Mouse (Mus musculus) intestine, embryonic 15.5 days (tissue): Measurements from ENCODE around the gene Prg2. TPM values are rescaled to one million over a fixed set of nuclear protein-coding genes. Genes with fewer than 3 reads are reported as not detected.
A peak's percentile ranks its signal among the peaks of the same experiment; 100 is the strongest.

ENCODE experiments used
- ATAC-seq: fragments of 200-750 bp; cut with Nextera tagmentation; 2 replicates; pipeline ENCODE4 v1.8.0; 2017; ENCODE audit warnings: moderate TSS enrichment, moderate library complexity
- H3K27ac ChIP-seq: fragments of 300-500 bp; sonication (generic); 2 replicates; pipeline ENCODE4 v1.5.1; 2015; ENCODE audit warnings: mild to moderate bottlenecking, inconsistent platforms
- H3K27me3 ChIP-seq: fragments of 300-500 bp; sonication (generic); replicated peaks from 2 replicates; pipeline ENCODE4 v1.6.1; 2015; ENCODE audit warnings: inconsistent platforms
- H3K36me3 ChIP-seq: fragments of 300-500 bp; sonication (generic); 2 replicates; pipeline ENCODE4 v1.6.1; 2015; ENCODE audit warnings: inconsistent platforms
- H3K4me1 ChIP-seq: fragments of 300-500 bp; sonication (generic); replicated peaks from 2 replicates; pipeline ENCODE4 v1.6.1; 2015; ENCODE audit warnings: inconsistent platforms
- H3K4me2 ChIP-seq: fragments of 300-500 bp; sonication (generic); replicated peaks from 2 replicates; pipeline ENCODE4 v1.6.1; 2015; ENCODE audit warnings: mild to moderate bottlenecking, inconsistent platforms
- H3K4me3 ChIP-seq: fragments of 300-500 bp; sonication (generic); replicated peaks from 2 replicates; pipeline ENCODE4 v1.5.1; 2015; ENCODE audit warnings: inconsistent platforms
- H3K9ac ChIP-seq: fragments of 300-500 bp; sonication (generic); 2 replicates; pipeline ENCODE4 v1.6.1; 2015; ENCODE audit warnings: inconsistent platforms
- H3K9me3 ChIP-seq: fragments of 300-500 bp; sonication (generic); 2 replicates; pipeline ENCODE4 v1.6.1; 2016; ENCODE audit warnings: inconsistent platforms
- WGBS: fragments of 180-500 bp; shearing (Covaris S2); methylation state at CpG from one replicate; pipeline ENCODE4 v1.1.7; 2015; 5-methylcytosine and 5-hydroxymethylcytosine counted together
- polyA plus RNA-seq: library from polyadenylated mRNA; unstranded; fragments of >200 nt; fragmentation: Nextera tagmentation; extraction: Ambion mirVana; gene quantifications from 2 replicates; pipeline ENCODE4 v1.2.1, GENCODE M21; 2015

Prg2 gene
- polyA plus RNA-seq, 1 experiment from 2014 or later: 0.75 TPM

DNA sequence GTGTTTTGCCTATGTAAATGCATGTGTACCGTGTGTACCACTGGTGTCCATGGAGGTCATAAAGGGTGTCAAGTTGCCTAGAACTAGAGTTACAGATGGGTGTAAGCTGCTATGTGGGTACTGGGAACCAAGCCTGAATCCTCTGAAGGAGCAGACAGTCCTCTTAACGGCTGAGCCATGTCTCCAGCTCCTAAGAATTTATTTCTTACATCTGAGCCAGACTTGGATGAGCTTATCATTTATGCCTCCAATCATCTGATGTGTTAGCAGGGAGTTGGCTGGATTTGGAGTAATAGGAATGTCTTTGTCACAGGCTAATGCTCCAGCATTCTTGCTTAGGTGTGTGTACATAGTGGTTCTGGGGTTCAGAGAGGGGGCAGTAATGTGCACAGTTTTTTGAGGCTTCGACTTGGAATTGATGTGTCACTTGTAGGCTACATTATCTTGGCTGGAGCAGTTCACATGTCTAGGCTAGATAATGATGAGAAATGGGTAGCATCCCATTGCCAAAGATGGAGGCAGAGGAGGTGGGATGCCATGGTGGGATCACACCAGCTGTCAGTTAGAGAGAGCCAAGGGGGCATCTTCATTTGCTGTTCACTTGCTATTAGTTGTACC is 33.0 kb upstream of the Prg2 start:
- no peak overlapping the region for H3K9ac ChIP-seq
- no peak overlapping the region for H3K27ac ChIP-seq
- WGBS: 89% methylated on average over 3 of the region's 3 CpGs
- H3K4me2 ChIP-seq: no peak overlapping the region
- no peaks in the 10 kb centered on the region for H3K27me3 ChIP-seq
- H3K4me1 ChIP-seq: no peaks in the 10 kb centered on the region
- no peaks in the 10 kb centered on the region for H3K9me3 ChIP-seq
- peaks cover 12% of the 10 kb centered on the region; the same call in 1 of the 2 replicates for H3K36me3 ChIP-seq
- ATAC-seq: no peak
- no peak overlapping the region for H3K4me3 ChIP-seq

GRCm38 (mm10) chr2:84948252-84948651 is 32.0 kb upstream of the Prg2 start:
- H3K4me1 ChIP-seq: no peaks in the 10 kb centered on the region
- peaks cover 12% of the 10 kb centered on the region; the same call in 1 of the 2 replicates for H3K36me3 ChIP-seq
- ATAC-seq: no peak
- no peak overlapping the region for H3K4me2 ChIP-seq
- no peaks in the 10 kb centered on the region for H3K9me3 ChIP-seq
- H3K27ac ChIP-seq: no peak overlapping the region
- WGBS: 96% methylated on average over 7 of the region's 7 CpGs
- H3K9ac ChIP-seq: no peak overlapping the region
- H3K4me3 ChIP-seq: no peak overlapping the region
- no peaks in the 10 kb centered on the region for H3K27me3 ChIP-seq

- WGBS: 84% methylated on average over 2 of the region's 2 CpGs
- no peak overlapping the region for H3K9ac ChIP-seq
- H3K4me3 ChIP-seq: no peak overlapping the region
- no peak for ATAC-seq
- no peak overlapping the region for H3K4me2 ChIP-seq
- H3K27me3 ChIP-seq: no peaks in the 10 kb centered on the region
- peaks cover 12% of the 10 kb centered on the region; the same call in 1 of the 2 replicates for H3K36me3 ChIP-seq
- no peaks in the 10 kb centered on the region for H3K9me3 ChIP-seq
- no peak overlapping the region for H3K27ac ChIP-seq
- no peaks in the 10 kb centered on the region for H3K4me1 ChIP-seq
These were observed 31.5 kb upstream of the Prg2 start for GRCm38 (mm10) chr2:84948721-84949120.

DNA sequence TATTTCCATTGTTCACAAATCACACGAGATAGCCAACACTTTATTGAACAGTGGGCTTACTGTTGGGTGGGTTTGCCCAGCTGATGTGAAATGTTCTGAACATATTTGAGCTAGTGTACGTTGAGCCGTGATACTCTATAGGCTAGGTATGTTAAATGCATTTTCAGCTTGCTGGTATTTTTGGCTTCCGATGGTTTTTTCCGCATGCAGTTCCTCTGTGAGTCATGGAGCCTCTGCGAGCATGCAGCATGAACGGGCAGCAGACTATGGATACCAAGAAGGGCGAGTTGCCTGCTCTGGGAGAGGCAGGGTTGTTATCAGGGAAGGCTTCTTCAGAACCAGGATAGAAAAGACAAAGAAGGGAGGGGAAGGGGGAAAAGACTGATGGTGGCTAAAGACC is 29.2 kb upstream of the Prg2 start:
- Histone ChIP-seq H3K9ac (no peak overlapping the region), H3K4me2 (no peak overlapping the region), H3K27ac (no peak overlapping the region), H3K4me3 (no peak overlapping the region), H3K9me3 (no peaks in the 10 kb centered on the region), H3K36me3 (peaks cover 17% of the 10 kb centered on the region; the same call in 1 of the 2 replicates), H3K4me1 (no peaks in the 10 kb centered on the region), H3K27me3 (no peaks in the 10 kb centered on the region)
- WGBS: 94% methylated on average over 8 of the region's 8 CpGs
- no peak for ATAC-seq

DNA sequence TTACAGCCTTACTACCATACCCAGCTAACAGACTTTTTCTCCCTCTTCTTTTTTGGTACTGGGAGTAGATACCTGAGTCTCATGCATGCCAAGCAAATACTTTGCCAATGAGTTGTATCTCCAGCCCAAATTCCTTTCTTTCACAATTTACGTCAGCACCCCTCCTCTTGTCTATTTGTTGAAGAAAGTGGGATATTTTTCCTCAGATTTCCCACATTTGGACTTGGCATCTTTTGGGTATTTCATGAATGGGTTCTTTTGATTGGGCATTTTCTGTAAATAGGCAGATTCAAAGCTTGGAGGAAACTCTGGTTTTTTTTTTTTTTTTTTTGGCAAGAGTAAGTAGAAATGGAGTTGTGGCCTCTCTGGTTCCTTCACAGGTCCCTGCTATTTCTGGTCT is 28.0 kb upstream of the Prg2 start:
- Histone ChIP-seq H3K9me3 (no peaks in the 10 kb centered on the region), H3K4me2 (no peak overlapping the region), H3K27ac (no peak overlapping the region), H3K9ac (no peak overlapping the region), H3K27me3 (no peaks in the 10 kb centered on the region), H3K4me1 (no peaks in the 10 kb centered on the region), H3K36me3 (peaks cover 21% of the 10 kb centered on the region; the same call in 1 of the 2 replicates), H3K4me3 (no peak overlapping the region)
- no peak for ATAC-seq
- WGBS: 87% methylated on average over 1 of the region's 1 CpGs

- ATAC-seq: no peak
- H3K4me3 ChIP-seq: no peak overlapping the region
- WGBS: 66% methylated on average over 4 of the region's 4 CpGs
These were observed 27.6 kb upstream of the Prg2 start for GRCm38 (mm10) chr2:84952693-84953092.

GRCm38 (mm10) chr2:84955435-84955834 is 24.8 kb upstream of the Prg2 start:
- H3K4me3 ChIP-seq: no peak overlapping the region
- no peaks in the 10 kb centered on the region for H3K4me1 ChIP-seq
- H3K9me3 ChIP-seq: no peaks in the 10 kb centered on the region
- ATAC-seq: no peak
- no peak overlapping the region for H3K27ac ChIP-seq
- H3K27me3 ChIP-seq: no peaks in the 10 kb centered on the region
- H3K4me2 ChIP-seq: no peak overlapping the region
- H3K36me3 ChIP-seq: peaks cover 17% of the 10 kb centered on the region
- no peak overlapping the region for H3K9ac ChIP-seq
- 90% methylated on average over 9 of the region's 9 CpGs for WGBS

More at GRCm38 (mm10) chr2:84952693-84953092, 27.6 kb upstream of the Prg2 start:
- Histone ChIP-seq H3K36me3 (peaks cover 23% of the 10 kb centered on the region; the same call in 1 of the 2 replicates), H3K27me3 (no peaks in the 10 kb centered on the region), H3K4me1 (no peaks in the 10 kb centered on the region), H3K9ac (no peak overlapping the region), H3K9me3 (no peaks in the 10 kb centered on the region), H3K4me2 (no peak overlapping the region), H3K27ac (no peak overlapping the region)

- peak; percentile 78; the same call in 1 of the 2 replicates for ATAC-seq
- peaks cover 12% of the 10 kb centered on the region for H3K36me3 ChIP-seq
- no peak overlapping the region for H3K9ac ChIP-seq
- no peak overlapping the region for H3K27ac ChIP-seq
- WGBS: 61% methylated on average over 5 of the region's 5 CpGs
- no peaks in the 10 kb centered on the region for H3K4me1 ChIP-seq
- no peak overlapping the region for H3K4me3 ChIP-seq
- no peak overlapping the region for H3K4me2 ChIP-seq
- no peaks in the 10 kb centered on the region for H3K9me3 ChIP-seq
- no peaks in the 10 kb centered on the region for H3K27me3 ChIP-seq
These were observed 24.0 kb upstream of the Prg2 start for GRCm38 (mm10) chr2:84956274-84956673.

- Histone ChIP-seq H3K36me3 (peaks cover 12% of the 10 kb centered on the region), H3K9ac (no peak overlapping the region), H3K27me3 (no peaks in the 10 kb centered on the region), H3K4me1 (no peaks in the 10 kb centered on the region), H3K9me3 (no peaks in the 10 kb centered on the region), H3K27ac (no peak overlapping the region), H3K4me3 (no peak overlapping the region), H3K4me2 (no peak overlapping the region)
- 91% methylated on average over 11 of the region's 11 CpGs for WGBS
- no peak for ATAC-seq
These were observed 21.5 kb upstream of the Prg2 start for GRCm38 (mm10) chr2:84958588-84959264.

- Histone ChIP-seq H3K36me3 (peaks cover 4% of the 10 kb centered on the region), H3K4me2 (no peak overlapping the region), H3K4me3 (no peak overlapping the region), H3K9ac (no peak overlapping the region), H3K9me3 (no peaks in the 10 kb centered on the region), H3K27ac (no peak overlapping the region), H3K27me3 (no peaks in the 10 kb centered on the region), H3K4me1 (no peaks in the 10 kb centered on the region)
- no peak for ATAC-seq
- WGBS: 67% methylated on average over 2 of the region's 2 CpGs
These were observed 19.0 kb upstream of the Prg2 start for GRCm38 (mm10) chr2:84961300-84961699.

DNA sequence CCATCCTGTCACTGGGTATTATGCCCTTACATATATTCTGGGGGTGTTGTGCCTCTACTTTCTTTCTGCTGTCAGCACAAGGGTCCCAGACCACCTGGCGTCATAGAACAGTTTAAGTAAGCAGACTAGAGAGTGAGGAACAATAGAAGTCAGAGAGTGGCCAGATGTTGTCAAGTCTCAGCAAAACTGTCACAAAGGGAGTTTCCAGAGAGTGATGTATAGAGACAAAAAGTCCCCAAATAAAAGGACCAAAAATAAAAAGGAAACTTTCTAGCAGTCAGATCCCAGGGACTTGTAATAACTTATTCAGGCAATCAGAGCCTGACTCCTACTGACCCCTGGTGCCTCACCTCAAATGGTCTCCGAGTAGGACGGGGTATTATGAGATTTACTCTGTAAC is 18.4 kb upstream of the Prg2 start:
- Histone ChIP-seq H3K27ac (no peak overlapping the region), H3K27me3 (no peaks in the 10 kb centered on the region), H3K9me3 (no peaks in the 10 kb centered on the region), H3K4me2 (no peak overlapping the region), H3K4me1 (no peaks in the 10 kb centered on the region), H3K9ac (no peak overlapping the region), H3K36me3 (peaks cover 3% of the 10 kb centered on the region), H3K4me3 (no peak overlapping the region)
- ATAC-seq: no peak
- WGBS: 84% methylated on average over 3 of the region's 3 CpGs

DNA sequence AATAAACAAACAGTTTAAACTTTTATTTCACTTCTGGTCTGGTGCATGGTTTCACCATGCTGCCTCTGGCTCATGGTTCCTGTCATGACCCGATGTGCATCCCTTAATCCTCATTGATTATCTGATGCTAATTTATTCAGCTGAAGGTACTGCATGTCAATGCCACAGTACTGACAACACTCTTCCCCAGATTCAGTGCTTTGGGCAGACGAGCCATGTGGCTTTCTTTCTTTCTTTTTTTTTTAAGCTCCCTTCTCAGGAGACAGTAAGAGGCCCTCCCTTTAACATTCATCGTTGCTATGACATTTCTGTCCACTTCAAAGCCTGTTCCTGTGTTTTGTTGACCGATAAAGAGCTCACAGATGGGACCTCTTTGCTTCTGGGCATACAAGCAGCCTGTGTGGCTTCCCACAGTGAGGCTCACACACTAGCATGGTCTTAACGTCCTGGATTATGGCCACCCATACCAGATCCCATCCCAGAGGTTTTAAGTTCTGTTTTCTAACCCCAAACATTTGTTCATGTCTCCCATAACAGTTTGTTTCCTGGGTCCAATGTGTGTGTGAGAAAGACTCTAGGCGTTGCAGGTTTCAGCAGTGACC is 17.3 kb upstream of the Prg2 start:
- Histone ChIP-seq H3K27ac (no peak overlapping the region), H3K36me3 (no peaks in the 10 kb centered on the region), H3K4me2 (no peak overlapping the region), H3K4me3 (no peak overlapping the region), H3K9ac (no peak overlapping the region), H3K9me3 (no peaks in the 10 kb centered on the region), H3K27me3 (no peaks in the 10 kb centered on the region), H3K4me1 (no peaks in the 10 kb centered on the region)
- WGBS: 41% methylated on average over 6 of the region's 6 CpGs
- ATAC-seq: no peak
